Mouse (Mus musculus) MEL (cell line): ENCODE data around the gene Ogg1. TPM values are rescaled to one million over a fixed set of nuclear protein-coding genes. Genes with fewer than 3 reads are reported as not detected.

ENCODE experiments used
- DNase-seq: peaks from one replicate; pipeline ENCODE4 v3.0.0; 2011; ENCODE audit warnings: low read depth, low spot score
- H3K27ac ChIP-seq: 2 replicates; pipeline ENCODE4 v1.5.1; 2012; ENCODE audit warnings: low read depth, mild to moderate bottlenecking, control low read depth, low read length, moderate library complexity; ENCODE audit not compliant: control insufficient read depth
- H3K27me3 ChIP-seq, 2 experiments: fragments of 150-350 bp in 1 of 2; sonication (generic) in 1 of 2; 2 replicates each; pipeline ENCODE4 v1.6.1; 2012; ENCODE audit warnings: low read length in 2 of 2, mild to moderate bottlenecking in 2 of 2, improper control_type of control experiment in 1 of 2, moderate library complexity in 1 of 2; ENCODE audit not compliant: insufficient read depth in 2 of 2, control insufficient read depth in 1 of 2
- H3K36me3 ChIP-seq, 2 experiments: 2 replicates each; pipeline ENCODE4 v1.6.1; 2012 to 2014; ENCODE audit warnings: low read length in 2 of 2, improper control_type of control experiment in 1 of 2, inconsistent platforms in 1 of 2, mild to moderate bottlenecking in 1 of 2; ENCODE audit not compliant: insufficient read depth in 2 of 2, control insufficient read depth in 1 of 2
- H3K4me1 ChIP-seq, 2 experiments: fragments of 150-350 bp in 1 of 2; sonication (generic) in 1 of 2; 2 replicates each; pipeline ENCODE4 v1.6.1; 2012; ENCODE audit warnings: low read length in 2 of 2, improper control_type of control experiment in 1 of 2, mild to moderate bottlenecking in 1 of 2; ENCODE audit not compliant: insufficient read depth in 2 of 2, control insufficient read depth in 1 of 2
- H3K4me3 ChIP-seq, 2 experiments: fragments of 150-350 bp in 1 of 2; sonication (generic) in 1 of 2; 2 replicates each; pipeline ENCODE4 v1.5.1; 2012; ENCODE audit warnings: low read depth in 2 of 2, low read length in 2 of 2, mild to moderate bottlenecking in 2 of 2, moderate library complexity in 2 of 2, control low read depth in 1 of 2, improper control_type of control experiment in 1 of 2; ENCODE audit not compliant: control insufficient read depth in 1 of 2, insufficient read depth in 1 of 2
- H3K79me2 ChIP-seq: 2 replicates; pipeline ENCODE4 v1.6.1; 2012; ENCODE audit warnings: mild to moderate bottlenecking, low read length, moderate library complexity; ENCODE audit not compliant: control insufficient read depth, poor library complexity, insufficient read depth
- H3K9ac ChIP-seq: 2 replicates; pipeline ENCODE4 v1.6.1; 2012; ENCODE audit warnings: low read depth, mild to moderate bottlenecking, control low read depth, low read length, moderate library complexity; ENCODE audit not compliant: control insufficient read depth, poor library complexity, severe bottlenecking
- H3K9me3 ChIP-seq: fragments of 150-350 bp; sonication (generic); replicated peaks from 2 replicates; pipeline ENCODE4 v1.6.1; 2012; ENCODE audit warnings: mild to moderate bottlenecking, low read length, improper control_type of control experiment, moderate library complexity; ENCODE audit not compliant: insufficient read depth
- CHD2 ChIP-seq: IDR thresholded peaks from 2 replicates; pipeline ENCODE4 v1.6.1; 2011; ENCODE audit warnings: low read length, improper control_type of control experiment
- CTCF ChIP-seq, 3 experiments: IDR thresholded peaks in 2 of 3; conservative IDR thresholded peaks in 1 of 3; 2 replicates each; pipeline ENCODE4 v1.5.1; 2011 to 2012; ENCODE audit warnings: low read length in 3 of 3, low read depth in 2 of 3, mild to moderate bottlenecking in 2 of 3, improper control_type of control experiment in 1 of 3, inconsistent platforms in 1 of 3, mixed read lengths in 1 of 3, moderate library complexity in 1 of 3; ENCODE audit not compliant: control insufficient read depth in 1 of 3, insufficient read depth in 1 of 3, poor library complexity in 1 of 3, severe bottlenecking in 1 of 3
- ELF1 ChIP-seq: IDR thresholded peaks from 2 replicates; pipeline ENCODE4 v1.6.1; 2014; ENCODE audit warnings: low read depth, mild to moderate bottlenecking, inconsistent platforms, low read length, improper control_type of control experiment, moderate library complexity
- EP300 ChIP-seq, 2 experiments: IDR thresholded peaks; 2 replicates each; pipeline ENCODE4 v1.6.1; 2011; ENCODE audit warnings: improper control_type of control experiment in 2 of 2, low read length in 2 of 2, low read depth in 1 of 2, mild to moderate bottlenecking in 1 of 2
- GABPA ChIP-seq: IDR thresholded peaks from 2 replicates; pipeline ENCODE4 v1.6.1; 2012; ENCODE audit warnings: low read depth, mild to moderate bottlenecking, inconsistent platforms, low read length, improper control_type of control experiment, moderate library complexity
- GATA1 ChIP-seq: IDR thresholded peaks from 2 replicates; pipeline ENCODE4 v1.6.1; 2011; ENCODE audit warnings: low read depth, low read length, improper control_type of control experiment
- MEF2A ChIP-seq: IDR thresholded peaks from 2 replicates; pipeline ENCODE4 v1.6.1; 2014; ENCODE audit warnings: low read depth, mild to moderate bottlenecking, inconsistent platforms, low read length, improper control_type of control experiment; ENCODE audit not compliant: poor library complexity, insufficient replicate concordance, severe bottlenecking; ENCODE audit errors: extremely low read depth
- MXI1 ChIP-seq: IDR thresholded peaks from 2 replicates; pipeline ENCODE4 v1.6.1; 2011; ENCODE audit warnings: mild to moderate bottlenecking, low read depth, low read length, improper control_type of control experiment
- NRF1 ChIP-seq: IDR thresholded peaks from 2 replicates; pipeline ENCODE4 v1.6.1; 2014; ENCODE audit warnings: low read depth, mild to moderate bottlenecking, inconsistent platforms, low read length, improper control_type of control experiment, moderate library complexity; ENCODE audit not compliant: poor library complexity, insufficient read depth, severe bottlenecking
- SIN3A ChIP-seq: IDR thresholded peaks from 2 replicates; pipeline ENCODE4 v1.6.1; 2012; ENCODE audit warnings: low read length, improper control_type of control experiment, inconsistent platforms
- TAL1 ChIP-seq: IDR thresholded peaks from 2 replicates; pipeline ENCODE4 v1.6.1; 2012; ENCODE audit warnings: mild to moderate bottlenecking, inconsistent platforms, low read length, moderate library complexity, mixed read lengths
- TBP ChIP-seq: IDR thresholded peaks from 2 replicates; pipeline ENCODE4 v1.8.0; 2011; ENCODE audit warnings: low read depth, low read length, improper control_type of control experiment
- ZC3H11A ChIP-seq: IDR thresholded peaks from 2 replicates; pipeline ENCODE4 v1.6.1; 2012; ENCODE audit warnings: low read depth, mild to moderate bottlenecking, inconsistent platforms, low read length, improper control_type of control experiment
- ZKSCAN1 ChIP-seq: IDR thresholded peaks from 2 replicates; pipeline ENCODE4 v1.6.1; 2012; ENCODE audit warnings: low read depth, mild to moderate bottlenecking, inconsistent platforms, low read length, improper control_type of control experiment, moderate library complexity
- ZNF384 ChIP-seq: IDR thresholded peaks from 2 replicates; pipeline ENCODE4 v1.6.1; 2012; ENCODE audit warnings: low read depth, mild to moderate bottlenecking, inconsistent platforms, low read length, improper control_type of control experiment
- polyA plus RNA-seq, 2 experiments: library from polyadenylated mRNA; stranded (reverse) in 1 of 2; unstranded in 1 of 2; fragments of >175 nt in 1 of 2; fragments of >200 nt in 1 of 2; gene quantifications; 2 replicates each; pipeline versions ENCODE4 v1.2.1 to v1.2.4; 2012; ENCODE audit warnings: low replicate concordance in 2 of 2, low read depth in 1 of 2; ENCODE audit not compliant: insufficient read length in 2 of 2, insufficient read depth in 1 of 2, missing spikeins in 1 of 2
- total RNA-seq: library from RNA; depleted of rRNA; stranded (reverse); fragments of 300-350 nt; gene quantifications from 2 replicates; pipeline ENCODE4 v1.2.3, GENCODE M21; 2012

Gene Ogg1
- total and polyA plus RNA-seq, 3 experiments, result 8.7 to 20.0 TPM; not detected in 1

GRCm38 (mm10) chr6:113281676-113282075 lies 45.1 kb upstream of the Ogg1 start:
- no peak for DNase-seq
- no peaks in the 10 kb centered on the region for H3K79me2 ChIP-seq
- no peak overlapping the region for H3K4me3 ChIP-seq
- no peak overlapping the region for H3K27ac ChIP-seq
- no peak overlapping the region for H3K9ac ChIP-seq
- H3K27me3 ChIP-seq, result no peaks in the 10 kb centered on the region
- TF ChIP-seq CTCF (IDR thresholded peaks at IDR 0.05 in 2 of 3, conservative IDR thresholded peaks at IDR 0.05 in 1 of 3; ENCODE audit: control insufficient read depth in 1 of 3, insufficient read depth in 1 of 3, low read depth in 2 of 3, low read length in 3 of 3, poor library complexity in 1 of 3, severe bottlenecking in 1 of 3) (no peak), ZNF384 (no peak), EP300 (IDR thresholded peaks at IDR 0.05; ENCODE audit: low read depth in 1 of 2, low read length in 2 of 2) (no peak), CHD2 (no peak), MEF2A (no peak), GATA1 (no peak), GABPA (no peak), ZC3H11A (no peak), ZKSCAN1 (no peak), TBP (no peak), NRF1 (no peak), MXI1 (no peak)
- TF ChIP-seq, all 39 proteins: peak for 0
- Histone ChIP-seq H3K4me1 (peaks cover 7 to 17% of the 10 kb centered on the region in 2 experiments), H3K36me3 (peaks cover 0 to 16% of the 10 kb centered on the region in 2 experiments; a peak in 2 of 4 replicates), H3K9me3 (no peaks in the 10 kb centered on the region)

GRCm38 (mm10) chr6:113282101-113282802 lies 44.5 kb upstream of the Ogg1 start, which contains the start of gene Cpne9:
Cpne9 (plus strand) TSS chr6:113282307.
- peaks cover 12 to 22% of the 10 kb centered on the region in 2 experiments for H3K4me1 ChIP-seq
- TF ChIP-seq SIN3A, result peak; percentile 47; the same call in 1 of the 2 replicates
- peak; percentile 45; the same call in 1 of the 2 replicates for TF ChIP-seq MXI1
- no peak for TF ChIP-seq TAL1
- no peak for TF ChIP-seq ELF1
- H3K4me3 ChIP-seq, result no peak within 1 kb of the TSS
- peaks cover 0 to 21% of the 10 kb centered on the region in 2 experiments; a peak in 2 of 4 replicates for H3K36me3 ChIP-seq
- no peak within 1 kb of the TSS for H3K27ac ChIP-seq
- H3K9me3 ChIP-seq, result no peaks in the 10 kb centered on the region
- peak; percentile 59 for DNase-seq
- H3K27me3 ChIP-seq, result no peaks in the 10 kb centered on the region
- no peaks in the 10 kb centered on the region for H3K79me2 ChIP-seq
- no peak within 1 kb of the TSS for H3K9ac ChIP-seq
